Mouse (Mus musculus): ENCODE results near the gene Ppp2r3c.

GRCm38 (mm10) chr12:55298112-55298511, 4.7 kb downstream of the Ppp2r3c start:
- TF ChIP-seq CTCF (IDR thresholded peaks at IDR 0.05; ENCODE audit: control insufficient read depth, insufficient read depth, insufficient replicate concordance, low read depth, low read length), result no peak
- TF ChIP-seq POLR2A (IDR thresholded peaks at IDR 0.05; ENCODE audit: control insufficient read depth, low read depth, low read length), result no peak

All from testis, adult 2 months (tissue).